Mouse (Mus musculus) mesoderm, embryonic 11.5 days (tissue): ENCODE measurements around the gene Kcnd3.
A peak's percentile ranks its signal among the peaks of the same experiment; 100 is the strongest.

Source experiments
- DNase-seq: peaks from one replicate; pipeline ENCODE4 v3.0.0-alpha.2; 2012; ENCODE audit warnings: low read depth, low spot score

The Kcnd3 gene

DNA sequence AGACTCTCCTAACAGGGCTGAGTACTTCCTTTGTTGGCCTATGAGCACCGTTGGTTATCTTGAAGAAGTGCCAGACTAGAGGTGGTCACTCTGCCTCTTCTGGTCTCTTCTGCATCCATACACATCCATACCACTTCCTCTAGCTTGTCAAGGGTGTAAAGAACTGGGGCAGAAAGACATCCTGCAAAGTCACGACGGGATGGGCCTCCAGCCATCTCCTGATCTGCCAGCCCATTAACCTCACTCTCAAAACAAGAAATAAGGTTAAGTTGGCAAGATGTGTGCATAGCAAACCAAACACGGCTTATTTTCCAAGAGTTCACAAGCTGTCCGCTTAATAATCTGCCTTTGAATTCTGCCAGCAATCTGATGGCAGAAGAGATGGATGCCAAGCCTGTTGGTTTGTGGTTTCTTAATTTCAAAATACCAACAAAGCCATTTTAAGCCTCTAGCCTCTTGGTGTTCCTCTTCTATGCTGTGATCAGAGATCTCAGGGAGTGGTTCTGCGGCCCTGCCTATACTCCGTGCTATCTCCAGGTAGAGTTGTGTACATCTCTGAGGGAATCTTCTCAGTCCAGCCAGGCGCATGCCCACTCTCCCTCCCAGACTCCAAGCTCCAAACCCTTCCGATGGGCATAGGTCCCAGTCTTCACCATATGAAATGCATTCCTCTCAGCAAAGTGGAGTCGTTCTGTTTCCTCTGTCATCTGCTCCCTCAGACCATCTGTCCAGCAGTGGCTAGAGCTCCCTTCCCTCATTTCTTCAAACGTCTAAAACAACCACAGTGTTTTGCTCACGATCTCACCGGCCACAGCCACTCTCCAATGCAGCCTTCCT lies 201.6 kb downstream of the Kcnd3 start:
- DNase-seq: no peak

- no peak for DNase-seq
These were observed 203.0 kb downstream of the Kcnd3 start for GRCm38 (mm10) chr3:105655031-105655585.

DNA sequence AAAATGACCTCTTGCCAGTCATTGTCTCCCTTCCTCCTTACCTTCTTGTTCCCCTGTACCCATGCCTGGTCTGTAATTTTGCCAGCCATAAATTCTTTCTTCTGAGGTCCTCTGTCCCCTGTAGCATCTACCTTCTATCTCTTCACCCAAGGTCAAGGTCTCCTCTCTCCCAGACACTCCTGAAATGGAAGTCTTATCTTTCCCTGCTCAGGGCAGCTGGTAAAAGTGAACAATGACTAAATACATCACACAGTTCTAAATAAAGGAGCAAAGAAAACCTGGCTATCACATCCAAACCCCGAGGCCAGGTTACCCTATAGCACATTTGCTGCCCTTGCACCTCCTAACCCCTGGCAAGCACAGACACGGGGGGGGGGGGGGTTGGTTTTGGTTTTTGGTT lies 208.4 kb downstream of the Kcnd3 start:
- no peak for DNase-seq

DNA sequence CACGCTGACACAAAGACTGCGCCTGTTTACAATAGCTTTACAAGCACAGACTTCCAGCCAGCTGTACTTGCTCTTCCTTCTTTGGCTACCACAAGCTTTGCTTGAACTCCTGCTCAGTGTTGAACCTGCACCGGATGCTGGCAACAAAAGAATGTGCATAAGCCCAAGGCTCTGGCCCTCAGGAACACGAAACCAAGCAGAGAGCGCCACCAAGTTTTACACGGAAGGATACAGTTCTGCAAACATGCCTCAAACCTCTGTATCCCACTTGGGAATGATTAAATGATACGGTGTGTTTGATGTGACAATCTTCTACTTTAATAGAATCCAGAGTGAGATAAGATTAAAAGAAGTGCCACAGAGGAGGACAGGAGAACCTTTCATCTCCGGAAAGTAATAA lies 210.9 kb downstream of the Kcnd3 start:
- no peak for DNase-seq

DNA sequence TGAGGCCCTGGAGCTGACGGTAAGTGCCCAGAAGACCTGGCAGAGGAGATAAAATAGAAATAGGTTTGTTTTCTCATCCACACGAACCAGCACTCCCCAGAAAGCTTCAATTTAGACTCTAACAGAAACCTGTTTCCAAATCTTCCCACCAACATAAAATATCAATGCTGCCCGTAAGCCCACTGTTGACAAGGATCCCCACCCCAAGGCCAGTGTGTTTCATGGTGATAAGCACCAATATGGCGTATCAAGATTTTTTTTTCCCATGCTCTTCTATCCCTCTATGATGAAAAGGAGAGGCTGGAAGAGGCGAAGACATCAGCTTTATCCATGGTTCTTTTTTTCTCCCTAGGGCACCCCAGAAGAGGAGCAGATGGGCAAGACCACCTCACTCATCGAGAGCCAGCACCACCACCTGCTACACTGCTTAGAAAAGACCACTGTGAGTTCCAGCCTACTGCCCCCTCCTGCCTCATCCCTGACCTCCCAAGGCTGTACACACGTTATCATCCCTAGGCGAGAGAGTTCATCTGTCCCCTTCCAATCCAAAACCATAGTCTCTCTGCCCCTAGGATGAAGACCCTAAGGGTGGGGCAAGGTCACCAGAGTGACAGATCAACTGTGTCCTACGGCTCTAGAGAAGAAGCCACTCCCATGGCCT lies 213.1 kb downstream of the Kcnd3 start:
- DNase-seq: no peak

GRCm38 (mm10) chr3:105666996-105667523 lies 214.9 kb downstream of the Kcnd3 start:
- no peak for DNase-seq

DNA sequence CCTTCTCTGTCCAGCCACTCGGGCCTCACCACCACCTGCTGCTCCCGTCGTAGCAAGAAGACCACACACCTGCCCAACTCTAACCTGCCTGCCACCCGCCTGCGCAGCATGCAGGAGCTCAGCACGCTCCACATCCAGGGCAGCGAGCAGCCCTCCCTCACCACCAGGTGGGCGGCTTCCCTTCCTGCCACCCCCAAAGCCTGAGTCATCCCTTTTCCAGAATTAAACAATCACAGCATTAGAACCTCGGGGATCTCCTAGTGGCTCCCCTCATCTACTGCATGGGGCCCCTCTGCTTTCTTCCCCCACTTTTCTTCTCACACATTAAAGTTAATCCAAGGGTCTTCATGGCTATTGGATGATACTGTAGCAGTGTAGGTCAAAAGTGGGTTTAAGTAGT lies 216.0 kb downstream of the Kcnd3 start:
- no peak for DNase-seq

DNA sequence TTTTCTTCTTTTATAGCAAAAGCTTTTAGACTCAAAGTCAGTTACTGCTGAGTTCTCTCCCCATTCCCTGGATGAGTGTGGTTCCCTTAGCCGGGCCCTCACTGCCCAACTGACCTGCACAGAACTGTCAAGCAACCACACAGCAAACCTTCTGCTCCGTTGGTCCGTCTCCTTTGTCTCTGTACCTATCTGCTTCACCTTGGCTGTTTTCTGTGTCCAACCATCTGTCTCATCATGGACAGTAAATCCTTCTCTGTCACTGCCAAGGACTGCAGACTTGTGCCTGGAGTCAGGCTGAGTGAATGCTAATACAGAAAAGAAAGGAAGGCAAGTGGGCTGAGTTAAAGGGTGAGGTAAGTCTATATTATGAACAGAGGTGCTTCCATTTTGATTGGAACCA lies 217.6 kb downstream of the Kcnd3 start:
- DNase-seq: no peak

DNA sequence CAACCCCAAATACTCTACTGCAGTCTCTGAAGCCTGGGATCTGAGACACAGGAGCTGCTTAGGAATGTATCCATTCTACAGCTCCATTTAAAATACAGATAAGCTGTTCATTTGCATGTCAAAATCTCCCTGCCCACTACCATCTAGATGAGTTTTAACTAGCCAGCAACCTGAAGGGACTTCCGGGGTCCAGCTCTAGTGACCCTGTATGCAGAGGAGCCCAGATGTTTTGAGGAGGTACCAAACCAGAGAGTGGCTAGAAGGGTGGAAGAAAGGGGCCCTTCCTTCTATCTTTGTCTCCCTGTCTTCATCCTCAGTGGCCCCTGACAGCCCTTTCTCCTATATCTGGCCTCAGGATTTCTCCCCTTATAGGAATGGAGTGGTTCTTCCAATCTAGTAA lies 218.7 kb downstream of the Kcnd3 start:
- DNase-seq: no peak

- peak; percentile 85 for DNase-seq
These were observed 222.6 kb downstream of the Kcnd3 start for GRCm38 (mm10) chr3:105674595-105675218.

DNA sequence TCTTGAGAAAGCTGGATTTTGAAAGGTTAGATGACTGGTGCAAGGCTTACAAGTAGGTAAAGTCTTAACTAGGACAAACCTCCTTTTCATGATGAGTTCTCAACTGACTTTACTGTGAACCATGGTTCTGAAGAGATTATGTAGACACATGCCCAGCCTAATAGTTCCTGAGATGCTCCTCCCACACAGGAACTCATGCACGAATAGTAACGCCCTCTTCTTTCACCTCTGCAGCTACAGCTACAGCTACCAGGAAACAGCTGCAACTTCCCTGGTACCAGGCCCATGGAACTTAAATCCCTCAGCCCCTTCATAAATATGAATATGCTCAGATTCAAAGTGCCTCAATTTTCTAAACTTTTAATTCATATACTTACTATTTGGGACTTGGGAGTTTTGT lies 223.8 kb downstream of the Kcnd3 start:
- DNase-seq: no peak

DNA sequence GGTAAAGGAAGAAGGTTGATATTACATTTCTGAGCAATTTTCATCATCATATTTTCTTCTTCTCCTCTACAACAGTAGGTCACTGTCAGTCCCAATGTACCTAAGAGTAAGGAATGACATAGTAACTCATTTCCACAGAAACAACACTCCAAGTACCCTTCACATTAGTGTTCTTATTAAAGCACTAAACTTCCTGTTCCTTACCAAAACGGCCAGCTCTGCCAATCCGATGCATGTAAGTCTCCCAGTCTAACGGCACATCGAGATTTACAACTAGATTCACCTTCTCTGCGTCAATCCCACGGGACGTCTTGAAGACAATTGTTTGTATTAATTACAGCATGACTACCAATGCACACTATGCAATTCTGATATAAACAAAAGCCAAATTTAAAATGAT lies 228.2 kb downstream of the Kcnd3 start:
- no peak for DNase-seq

GRCm38 (mm10) chr3:105686394-105687323 lies 234.5 kb downstream of the Kcnd3 start:
- no peak for DNase-seq

- peak; percentile 98 for DNase-seq
These were observed 235.4 kb downstream of the Kcnd3 start, which contains the start of gene Ddx20 for GRCm38 (mm10) chr3:105687324-105688060. Ddx20 (minus strand) TSS chr3:105687574.

DNA sequence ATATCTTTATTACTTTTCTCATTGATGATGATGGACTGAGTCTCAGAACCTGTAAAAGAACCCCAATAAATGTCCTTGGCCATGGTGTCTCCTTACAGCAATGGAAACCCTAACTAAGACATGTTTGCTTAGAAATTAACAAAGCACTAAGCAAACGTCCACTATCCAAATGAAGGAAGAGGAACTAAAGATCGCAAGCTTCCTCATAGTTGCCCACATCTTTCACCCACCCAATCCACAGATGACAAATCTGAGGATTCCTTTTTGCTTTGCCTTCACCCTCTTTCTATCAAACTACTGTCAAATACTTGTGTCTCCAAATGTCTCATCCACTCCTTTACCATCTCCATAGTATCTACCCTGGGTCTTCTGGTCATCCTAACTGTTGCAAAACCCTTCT lies 236.4 kb downstream of the Kcnd3 start:
- DNase-seq: no peak

GRCm38 (mm10) chr3:105693327-105694080 lies 241.4 kb downstream of the Kcnd3 start:
- DNase-seq: no peak

DNA sequence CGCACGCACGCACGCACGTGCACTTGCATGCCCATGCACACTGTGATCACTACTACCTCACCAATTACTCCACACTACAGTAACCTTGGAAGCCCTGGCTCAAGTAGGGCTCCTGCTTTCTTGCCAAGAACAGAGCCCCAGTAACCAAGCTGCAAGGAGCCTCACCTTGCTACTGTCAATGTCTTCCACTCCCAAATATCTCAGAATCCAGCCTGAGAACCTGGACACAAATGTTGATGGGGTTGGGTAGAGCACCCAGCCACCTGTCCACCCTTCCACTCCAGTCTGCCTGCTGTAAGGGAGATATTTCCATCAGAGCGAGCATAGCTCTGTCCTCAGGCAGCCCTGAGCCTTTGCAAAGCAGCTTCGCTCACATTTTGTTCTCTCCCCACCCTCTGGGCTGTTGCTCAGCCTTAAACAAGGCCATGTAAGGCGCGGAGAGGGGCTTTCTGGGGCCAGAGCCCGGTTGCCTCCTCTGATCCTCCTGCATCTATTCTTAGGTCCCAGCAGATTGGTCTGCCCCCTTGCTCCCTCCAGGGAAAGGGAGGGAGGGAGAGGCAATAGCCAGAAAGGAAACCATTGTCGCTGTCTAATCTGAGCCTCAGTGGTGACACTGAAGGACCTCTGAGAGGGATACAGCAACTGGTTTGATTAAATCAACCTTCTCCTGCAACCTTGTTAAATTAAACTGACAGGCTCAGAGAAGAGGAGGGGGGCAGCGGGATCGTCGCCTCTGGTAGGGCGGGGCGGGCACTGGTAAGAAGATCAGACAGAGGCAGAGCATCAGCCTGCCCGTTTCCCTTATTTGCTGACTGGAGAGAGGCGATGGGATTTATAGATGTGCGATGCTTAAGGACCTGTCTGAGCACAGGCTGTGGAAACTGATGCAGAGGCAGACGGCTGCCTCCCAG lies 243.6 kb downstream of the Kcnd3 start:
- DNase-seq: no peak

DNA sequence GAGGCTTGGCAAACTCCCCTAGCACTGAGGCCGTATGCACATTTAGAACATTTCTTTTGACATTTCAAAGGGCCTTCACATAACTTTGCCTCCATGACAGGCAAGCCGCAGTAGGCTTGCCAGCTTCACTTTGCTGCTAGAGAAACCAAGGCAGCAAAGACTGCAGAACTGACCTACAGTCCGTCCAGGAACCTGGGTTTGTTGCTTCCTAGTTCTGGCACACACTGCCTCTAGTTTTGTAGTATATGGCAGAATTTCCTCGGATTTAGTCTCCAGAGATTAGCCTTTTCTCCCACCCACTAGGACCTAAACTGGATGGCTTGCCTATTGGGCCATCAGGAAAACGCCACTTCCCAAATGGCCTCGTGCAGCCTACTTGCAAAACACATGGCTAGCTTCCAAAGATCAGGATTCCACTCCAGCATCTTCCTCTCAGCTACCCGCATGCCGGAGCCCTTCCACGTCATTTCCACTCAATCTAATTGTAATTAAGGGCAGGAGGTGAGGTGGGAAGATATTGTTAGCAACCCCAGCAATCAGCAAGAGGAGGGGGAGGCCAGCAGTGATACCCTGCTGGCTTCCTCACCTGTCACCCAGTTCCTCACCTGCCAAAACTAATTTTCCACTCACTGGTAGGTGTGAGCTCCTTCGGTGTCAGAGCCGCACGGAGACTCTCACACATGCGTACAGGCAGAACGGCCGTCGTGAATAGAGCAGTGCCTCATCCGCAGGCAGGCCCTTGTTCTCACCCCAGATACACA lies 244.4 kb downstream of the Kcnd3 start:
- no peak for DNase-seq
